Mouse (Mus musculus): ENCODE data around the gene Slc6a11. TPM values are rescaled to one million over a fixed set of nuclear protein-coding genes. Genes with fewer than 3 reads are reported as not detected.
A peak's percentile ranks its signal among the peaks of the same experiment; 100 is the strongest.

Gene Slc6a11
- total RNA-seq, 2 experiments from 2014 or later: not detected

GRCm38 (mm10) chr6:114174398-114175140 is 43.5 kb downstream of the Slc6a11 start:
- no peak for ATAC-seq (replicated peaks; ENCODE audit: poor library complexity, severe bottlenecking)

DNA sequence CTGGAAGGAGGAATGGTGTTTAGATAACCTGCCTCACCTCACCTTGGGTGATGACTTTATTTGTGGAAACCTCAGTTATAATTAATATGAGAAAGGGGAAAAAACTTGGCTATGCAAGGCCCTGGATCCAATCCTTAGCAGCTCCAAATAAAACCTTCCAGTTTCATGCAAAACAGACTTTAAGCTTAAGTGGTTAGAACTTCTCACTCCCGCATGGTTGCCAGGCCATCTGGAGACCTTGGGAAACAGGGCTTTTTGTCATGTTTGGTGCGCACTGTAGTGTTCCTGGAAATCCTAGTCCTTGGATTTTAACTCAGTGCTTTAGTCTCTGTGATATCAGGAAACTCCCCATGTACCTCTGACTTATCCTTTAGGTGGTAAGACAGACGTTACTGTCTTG is 47.1 kb downstream of the Slc6a11 start:
- ATAC-seq (replicated peaks; ENCODE audit: poor library complexity, severe bottlenecking): no peak

- ATAC-seq (replicated peaks; ENCODE audit: poor library complexity, severe bottlenecking): no peak
Observed at GRCm38 (mm10) chr6:114182366-114183179, 51.5 kb downstream of the Slc6a11 start.

- no peak for ATAC-seq (replicated peaks; ENCODE audit: poor library complexity, severe bottlenecking)
Observed at GRCm38 (mm10) chr6:114187121-114187520, 56.1 kb downstream of the Slc6a11 start.

- no peak for ATAC-seq (replicated peaks; ENCODE audit: poor library complexity, severe bottlenecking)
Observed at GRCm38 (mm10) chr6:114188869-114189268, 57.8 kb downstream of the Slc6a11 start.

DNA sequence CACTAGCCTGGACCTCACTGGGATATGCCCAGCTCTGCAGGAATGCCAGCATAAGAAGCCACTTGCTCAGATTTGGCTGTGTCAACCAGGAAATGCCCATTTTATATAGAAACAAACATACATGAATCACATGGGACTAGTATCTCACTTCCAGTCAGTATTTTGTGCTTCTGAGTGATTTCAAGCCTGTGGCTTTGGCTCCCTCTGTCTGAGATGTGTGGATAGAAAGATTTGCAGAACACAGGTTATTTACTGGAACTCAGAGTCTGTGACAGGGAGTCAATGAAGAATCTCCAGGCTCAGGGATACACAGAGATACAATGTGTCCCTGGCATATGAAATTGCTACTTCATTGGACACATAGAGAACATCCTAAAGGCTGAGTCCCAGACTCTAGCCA is 65.0 kb downstream of the Slc6a11 start:
- ATAC-seq (replicated peaks; ENCODE audit: poor library complexity, severe bottlenecking): no peak

- ATAC-seq (replicated peaks; ENCODE audit: poor library complexity, severe bottlenecking): no peak
Observed at GRCm38 (mm10) chr6:114199200-114199845, 68.3 kb downstream of the Slc6a11 start.

DNA sequence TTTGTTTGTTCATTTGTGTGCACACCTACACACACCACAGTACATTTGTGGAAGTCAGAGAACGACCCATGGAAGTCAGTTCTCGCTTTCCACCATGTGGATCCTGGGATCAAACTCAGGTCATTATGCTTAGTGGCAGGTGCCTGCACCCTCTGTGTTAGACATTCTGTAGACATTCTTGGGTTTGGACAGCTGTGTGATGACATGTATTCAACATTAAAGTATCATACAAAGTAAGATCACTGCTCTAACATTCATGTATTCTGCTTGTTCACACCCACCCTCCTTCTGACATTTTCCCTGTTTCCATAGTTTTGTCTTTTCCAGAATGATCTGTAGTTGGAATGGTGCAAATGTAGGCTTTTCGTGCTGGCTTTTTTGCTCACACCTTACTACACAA is 73.5 kb downstream of the Slc6a11 start:
- ATAC-seq (replicated peaks; ENCODE audit: poor library complexity, severe bottlenecking): no peak

- no peak for ATAC-seq (replicated peaks; ENCODE audit: poor library complexity, severe bottlenecking)
Observed at GRCm38 (mm10) chr6:114208296-114208695, 77.3 kb downstream of the Slc6a11 start.

- ATAC-seq (replicated peaks; ENCODE audit: poor library complexity, severe bottlenecking): no peak
Observed at GRCm38 (mm10) chr6:114214393-114214792, 83.4 kb downstream of the Slc6a11 start.

GRCm38 (mm10) chr6:114216741-114217414 is 85.8 kb downstream of the Slc6a11 start:
- no peak for ATAC-seq (replicated peaks; ENCODE audit: poor library complexity, severe bottlenecking)

- no peak for ATAC-seq (replicated peaks; ENCODE audit: poor library complexity, severe bottlenecking)
Observed at GRCm38 (mm10) chr6:114224399-114224798, 93.4 kb downstream of the Slc6a11 start.

GRCm38 (mm10) chr6:114227378-114227777 is 96.3 kb downstream of the Slc6a11 start:
- ATAC-seq (replicated peaks; ENCODE audit: poor library complexity, severe bottlenecking): no peak

GRCm38 (mm10) chr6:114228196-114228595 is 97.2 kb downstream of the Slc6a11 start:
- ATAC-seq (replicated peaks; ENCODE audit: poor library complexity, severe bottlenecking): no peak

GRCm38 (mm10) chr6:114238892-114239644 is 108.0 kb downstream of the Slc6a11 start:
- ATAC-seq (replicated peaks; ENCODE audit: poor library complexity, severe bottlenecking): no peak

GRCm38 (mm10) chr6:114245665-114246064 is 114.6 kb downstream of the Slc6a11 start:
- ATAC-seq (replicated peaks; ENCODE audit: poor library complexity, severe bottlenecking): no peak

DNA sequence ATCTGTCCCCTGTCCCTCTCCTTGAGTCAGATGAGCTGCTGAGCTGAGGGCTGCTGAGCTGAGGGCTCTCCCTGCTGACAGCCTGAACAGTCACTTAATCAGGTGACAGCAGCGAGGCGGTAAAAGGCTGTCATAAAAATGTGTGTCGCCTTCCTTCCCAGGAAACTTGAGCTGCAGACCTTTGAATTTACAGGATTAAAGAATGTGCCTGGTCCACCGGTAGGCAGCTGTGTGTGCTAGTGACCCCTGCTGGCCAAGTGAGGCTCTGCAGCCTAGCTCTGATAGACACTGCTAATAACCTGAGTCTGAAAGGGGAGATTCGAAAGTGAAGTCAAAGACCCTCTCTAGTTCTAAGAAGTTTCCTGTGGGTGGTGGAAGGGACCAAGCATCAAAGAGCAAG is 119.3 kb downstream of the Slc6a11 start:
- ATAC-seq (replicated peaks; ENCODE audit: poor library complexity, severe bottlenecking): peak; percentile 55

GRCm38 (mm10) chr6:114254927-114255326 is 123.9 kb downstream of the Slc6a11 start:
- no peak for ATAC-seq (replicated peaks; ENCODE audit: poor library complexity, severe bottlenecking)

DNA sequence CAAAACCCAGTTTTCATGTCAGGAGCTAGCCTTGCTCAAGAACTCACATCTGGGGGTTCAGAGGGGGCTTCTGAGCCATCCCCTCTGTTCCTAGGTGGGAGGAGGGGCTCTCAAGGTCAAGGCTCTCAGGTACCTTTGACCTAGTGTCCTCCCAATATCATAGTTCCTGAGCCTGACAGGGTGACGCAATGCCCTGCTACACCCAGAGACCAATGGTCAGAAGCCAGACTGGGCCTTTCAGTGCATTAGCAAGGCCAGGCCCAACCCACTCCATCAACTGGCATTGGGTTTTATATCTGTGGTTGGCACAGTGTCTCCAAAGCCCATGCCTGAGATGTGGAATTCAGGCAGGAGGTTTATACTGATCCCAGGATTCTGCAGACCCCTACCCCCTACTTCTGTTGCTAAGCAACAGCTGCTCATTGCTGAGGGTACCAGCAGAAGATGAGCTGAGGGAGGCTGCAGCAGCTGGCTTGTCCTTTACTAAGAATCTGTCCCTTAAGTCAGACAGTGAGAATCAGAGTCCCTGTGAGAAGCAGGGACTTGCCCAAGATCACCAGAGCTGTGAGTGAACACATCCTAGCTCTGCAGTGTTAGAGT is 126.8 kb downstream of the Slc6a11 start:
- ATAC-seq (replicated peaks; ENCODE audit: poor library complexity, severe bottlenecking): no peak
